Comparison of ENCODE assay signal across 23 mouse cellular contexts in genomic region chr16:3923966-3924365, GRCm38 (mm10). TPM values are rescaled to one million over a fixed set of nuclear protein-coding genes. Genes with fewer than 3 reads are reported as not detected.
DNase-seq lines count a peak whose midpoint lies in the region; ATAC-seq lines count a peak whose summit lies in the region.
"Had no signal": no experiment of that assay in that cellular context is flagged by ENCODE, and none has a peak within 500 bp of the region (broad histone marks: within the 10 kb centered on the region; RNA-seq: fewer than 3 reads in every experiment).

No protein-coding gene starts in this region.

- H3K4me1 ChIP-seq in lung, embryonic 15.5 days: 0 out of 2 replicates have a peak, but pooled peaks cover 3% of the 10 kb centered on the region
- H3K4me1 ChIP-seq in limb, embryonic 10.5 days: peaks cover 4% of the 10 kb centered on the region; the same call in 1 of the 2 replicates
- H3K4me1 ChIP-seq: forebrain, embryonic 10.5 days; heart, embryonic 10.5 days; hindbrain, embryonic 13.5 days; intestine, embryonic 15.5 days; kidney, embryonic 15.5 days; stomach, embryonic 15.5 days had no signal

- H3K9ac ChIP-seq in lung, embryonic 15.5 days: 0 out of 2 replicates have a peak overlapping the region, but pooled peaks have one; percentile 7
- H3K9ac ChIP-seq: hindbrain, embryonic 13.5 days; intestine, embryonic 15.5 days; kidney, embryonic 15.5 days; stomach, embryonic 15.5 days had no signal

- H3K9me3 ChIP-seq in lung, embryonic 15.5 days: no peaks in the 10 kb centered on the region
- no peaks in the 10 kb centered on the region for H3K9me3 ChIP-seq in limb, embryonic 10.5 days (replicated peaks)
- H3K9me3 ChIP-seq: forebrain, embryonic 10.5 days; heart, embryonic 10.5 days; hindbrain, embryonic 13.5 days; intestine, embryonic 15.5 days; kidney, embryonic 15.5 days; stomach, embryonic 15.5 days had no signal

- WGBS in lung, embryonic 15.5 days: 65% methylated on average over 4 of the region's 4 CpGs
- 47% methylated on average over 4 of the region's 4 CpGs for WGBS in limb, embryonic 10.5 days

- intact Hi-C loops in left cerebral cortex, postnatal 25 days (cut with DNase I): no loop called here

- H3K27me3 ChIP-seq in lung, embryonic 15.5 days: no peaks in the 10 kb centered on the region
- no peaks in the 10 kb centered on the region for H3K27me3 ChIP-seq in limb, embryonic 10.5 days (ENCODE audit: low read depth, poor library complexity, severe bottlenecking)
- H3K27me3 ChIP-seq: CH12.LX; hindbrain, embryonic 13.5 days; intestine, embryonic 15.5 days; kidney, embryonic 15.5 days; stomach, embryonic 15.5 days had no signal

- H3K36me3 ChIP-seq in lung, embryonic 15.5 days: peaks cover 47% of the 10 kb centered on the region
- H3K36me3 ChIP-seq in limb, embryonic 10.5 days: peaks cover 64% of the 10 kb centered on the region

- DNase-seq in embryo, embryonic 10.5 days (ENCODE audit: low spot score): peak; percentile 9
- DNase-seq in embryo, embryonic 10 days (ENCODE audit: low spot score): no peak
- no peak for DNase-seq in lung, postnatal 4 days
- DNase-seq in limb, embryonic 10.5 days (ENCODE audit: low spot score): no peak
- peak; percentile 64 for DNase-seq in lung, postnatal 36 days
- no peak for DNase-seq in left cerebral cortex, postnatal 25 days (ENCODE audit: low spot score in 2 of 2)
- DNase-seq in right cerebral cortex, postnatal 25 days: no peak
- DNase-seq: adrenal gland, postnatal 10 days; cerebellum, adult 2 months; gastrocnemius, postnatal 25 days; heart, postnatal 10 days; left cerebral cortex, postnatal 4 days; right cerebral cortex, adult 18-20 months had no signal

- peak overlapping the region; percentile 72 for H3K27ac ChIP-seq in lung, embryonic 15.5 days
- peak overlapping the region; percentile 70; the same call in 1 of the 2 replicates for H3K27ac ChIP-seq in limb, embryonic 10.5 days
- H3K27ac ChIP-seq: forebrain, embryonic 10.5 days; heart, embryonic 10.5 days; hindbrain, embryonic 13.5 days; intestine, embryonic 15.5 days; kidney, embryonic 15.5 days; layer of hippocampus, adult 2 months; stomach, embryonic 15.5 days had no signal

- H3K4me3 ChIP-seq in lung, embryonic 15.5 days: no peak overlapping the region
- H3K4me3 ChIP-seq in limb, embryonic 10.5 days: no peak overlapping the region
- H3K4me3 ChIP-seq: forebrain, embryonic 10.5 days; heart, embryonic 10.5 days; hindbrain, embryonic 13.5 days; intestine, embryonic 15.5 days; kidney, embryonic 15.5 days; layer of hippocampus, adult 2 months; stomach, embryonic 15.5 days had no signal

- ATAC-seq in lung, embryonic 15.5 days (ENCODE audit: borderline replicate concordance, extremely low read depth, low FRiP score, low TSS enrichment): peak; percentile 59; the same call in 1 of the 2 replicates
- ATAC-seq: intestine, embryonic 15.5 days had no signal

- H3K4me2 ChIP-seq in lung, embryonic 15.5 days: no peak overlapping the region
- H3K4me2 ChIP-seq: hindbrain, embryonic 13.5 days; intestine, embryonic 15.5 days; kidney, embryonic 15.5 days; stomach, embryonic 15.5 days had no signal

RNA-seq across cellular contexts. Expression of gene Cluap1, which starts 15.4 kb away (rescaled TPM):
- 21.7 and 25.6 TPM in 2 replicates for polyA plus RNA-seq in lung, embryonic 15.5 days (2015; fragmentation: Nextera tagmentation; extraction: Ambion mirVana)
- polyA plus RNA-seq in limb, embryonic 10.5 days (2016; fragmentation: Nextera tagmentation; extraction: Ambion mirVana): 20.1 and 20.4 TPM in 2 replicates
- total RNA-seq in left cerebral cortex, postnatal 25 days (2021): 10 to 100 TPM; 27.0 to 29.9 TPM

RNA-seq across cellular contexts. Expression of gene 1700037C18Rik, which starts 15.5 kb away (rescaled TPM):
- polyA plus RNA-seq in lung, embryonic 15.5 days (2015; fragmentation: Nextera tagmentation; extraction: Ambion mirVana): 8.7 and 8.9 TPM in 2 replicates
- polyA plus RNA-seq in limb, embryonic 10.5 days (2016; fragmentation: Nextera tagmentation; extraction: Ambion mirVana): 7.7 and 8.8 TPM in 2 replicates
- 10 to 100 TPM in 1 of 2 experiments, 1 to 10 TPM in 1; 4.9 to 11.0 TPM for total RNA-seq in left cerebral cortex, postnatal 25 days (2021)

RNA-seq across cellular contexts. Expression of gene Gm20695, which starts 39.5 kb away (rescaled TPM):
- 1.1 and 1.4 TPM in 2 replicates for polyA plus RNA-seq in lung, embryonic 15.5 days (2015; fragmentation: Nextera tagmentation; extraction: Ambion mirVana)
- 1.6 and 2.3 TPM in 2 replicates for polyA plus RNA-seq in limb, embryonic 10.5 days (2016; fragmentation: Nextera tagmentation; extraction: Ambion mirVana)
- under 1 TPM in 1 of 2 experiments, not detected in 1; 0.41 TPM for total RNA-seq in left cerebral cortex, postnatal 25 days (2021)
- total RNA-seq: gastrocnemius, postnatal 25 days; heart, postnatal 10 days had no signal
- polyA plus RNA-seq: spleen, adult 2 months had no signal

RNA-seq across cellular contexts. Expression of gene Zfp597, which starts 39.6 kb away (rescaled TPM):
- 6.4 and 6.8 TPM in 2 replicates for polyA plus RNA-seq in lung, embryonic 15.5 days (2015; fragmentation: Nextera tagmentation; extraction: Ambion mirVana)
- polyA plus RNA-seq in limb, embryonic 10.5 days (2016; fragmentation: Nextera tagmentation; extraction: Ambion mirVana): 4.1 and 6.5 TPM in 2 replicates
- total RNA-seq in left cerebral cortex, postnatal 25 days (2021): 10 to 100 TPM; 23.8 to 24.5 TPM

RNA-seq across cellular contexts. Expression of gene Naa60, which starts 51.8 kb away (rescaled TPM):
- 46.6 and 49.7 TPM in 2 replicates for polyA plus RNA-seq in lung, embryonic 15.5 days (2015; fragmentation: Nextera tagmentation; extraction: Ambion mirVana)
- polyA plus RNA-seq in limb, embryonic 10.5 days (2016; fragmentation: Nextera tagmentation; extraction: Ambion mirVana): 55.8 and 58.0 TPM in 2 replicates
- 100 to 1,000 TPM; 126 to 140 TPM for total RNA-seq in left cerebral cortex, postnatal 25 days (2021)

Comparison
In these comparisons a context has a peak if more than half of its experiments do, and no peak if none do; other contexts are left out.
1. DNase-seq: peak in embryo, embryonic 10.5 days (single experiment) and lung, postnatal 36 days (single experiment); none in embryo, embryonic 10 days (single experiment), lung, postnatal 4 days (0 of 2), limb, embryonic 10.5 days (single experiment), left cerebral cortex, postnatal 25 days (0 of 2) and right cerebral cortex, postnatal 25 days (single experiment).